Mouse (Mus musculus) adipocyte (in vitro differentiated cells): ENCODE results near the gene Dram1.

ENCODE experiments used
- DNase-seq: peaks from one replicate; pipeline ENCODE4 v3.0.0-alpha.2; 2016; ENCODE audit warnings: low spot score

The Dram1 gene

GRCm38 (mm10) chr10:88349800-88350199 is 29.1 kb downstream of the Dram1 start:
- DNase-seq: no peak

GRCm38 (mm10) chr10:88346454-88347245 is 32.2 kb downstream of the Dram1 start:
- no peak for DNase-seq

DNA sequence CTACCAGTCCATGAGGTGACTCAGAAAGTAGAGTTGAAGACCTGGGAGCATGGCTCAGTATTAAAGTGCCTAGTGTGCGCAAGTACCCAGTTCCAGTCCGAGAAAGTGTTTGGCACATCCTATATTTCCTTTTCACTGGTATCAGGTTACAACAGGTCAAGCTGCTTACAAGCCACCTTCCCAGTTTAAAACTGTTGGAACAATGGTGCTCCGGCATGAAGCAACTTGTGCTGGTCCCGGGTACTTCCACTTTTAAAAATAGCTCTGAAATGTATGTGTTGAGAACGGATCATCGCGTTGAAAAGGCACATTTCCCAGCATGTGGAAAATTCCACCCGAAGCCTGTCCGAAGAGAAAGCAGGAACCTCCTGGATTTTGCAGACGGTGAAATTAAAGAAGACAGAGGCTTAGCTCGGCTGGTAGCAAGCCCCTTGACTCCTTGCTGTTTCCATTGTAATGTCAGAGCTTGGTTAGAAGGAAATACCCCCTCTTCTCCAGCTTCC is 32.9 kb downstream of the Dram1 start:
- DNase-seq: no peak

GRCm38 (mm10) chr10:88341368-88341767 is 37.5 kb downstream of the Dram1 start:
- no peak for DNase-seq

DNA sequence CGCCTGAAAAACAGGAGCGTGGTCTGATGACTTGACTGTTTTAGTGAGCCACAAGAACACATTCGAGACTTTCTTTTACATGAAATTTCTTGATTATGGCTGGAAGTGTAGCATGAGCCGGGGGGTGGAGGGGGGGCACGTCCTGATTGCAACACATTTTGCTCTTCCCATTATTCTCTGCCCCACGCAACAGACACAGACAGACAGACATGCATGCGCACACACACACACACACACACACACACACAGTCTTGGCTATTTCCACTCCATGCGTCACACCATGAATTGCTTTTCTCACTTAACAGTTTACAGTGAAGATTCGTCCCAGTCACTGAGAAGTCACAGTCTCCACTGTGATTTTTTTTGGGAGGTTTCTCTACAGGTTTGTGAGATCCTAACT is 38.2 kb downstream of the Dram1 start:
- no peak for DNase-seq

DNA sequence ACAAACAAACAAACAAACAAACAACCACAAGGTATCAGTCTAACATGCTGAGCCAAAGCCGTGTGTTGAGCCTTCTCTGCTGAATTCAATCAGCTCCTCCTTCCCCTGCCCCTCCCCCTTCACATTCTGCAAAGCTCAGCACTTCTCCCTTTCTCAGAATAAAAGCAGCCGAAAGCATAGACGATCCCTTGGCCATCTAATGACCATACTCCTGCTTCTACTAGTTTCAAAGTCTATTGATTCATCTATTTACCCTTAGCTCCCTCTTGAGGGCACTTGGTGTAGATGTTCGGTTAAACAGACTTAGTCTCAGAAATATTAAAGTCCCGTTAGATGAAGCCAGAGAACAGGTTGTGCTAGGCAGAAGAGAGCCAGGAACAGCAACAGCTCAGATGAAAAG is 48.2 kb downstream of the Dram1 start:
- DNase-seq: peak; percentile 40

GRCm38 (mm10) chr10:88328056-88328450 is 50.8 kb downstream of the Dram1 start:
- DNase-seq: peak; percentile 29

GRCm38 (mm10) chr10:88327160-88328055 is 51.5 kb downstream of the Dram1 start:
- DNase-seq: peak; percentile 77

DNA sequence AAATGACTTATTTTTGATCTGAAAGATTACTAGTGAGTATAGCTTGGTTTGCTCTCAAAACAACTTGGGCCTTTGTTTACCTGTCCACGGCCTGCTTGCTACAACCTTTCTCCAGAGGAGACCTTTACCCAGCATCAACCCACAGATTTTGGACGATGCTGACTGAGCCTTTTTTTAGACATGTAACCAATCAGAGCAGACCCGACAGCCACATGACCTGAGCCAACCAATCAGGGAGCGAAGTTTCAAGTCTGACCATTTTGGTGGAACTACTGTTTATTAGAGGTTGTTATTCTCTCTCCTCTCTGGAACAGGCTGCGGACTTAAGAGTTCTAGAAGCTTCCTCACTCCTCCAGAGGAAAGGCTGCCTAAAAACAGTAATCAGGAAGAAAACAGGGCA is 57.1 kb downstream of the Dram1 start:
- peak; percentile 28 for DNase-seq

DNA sequence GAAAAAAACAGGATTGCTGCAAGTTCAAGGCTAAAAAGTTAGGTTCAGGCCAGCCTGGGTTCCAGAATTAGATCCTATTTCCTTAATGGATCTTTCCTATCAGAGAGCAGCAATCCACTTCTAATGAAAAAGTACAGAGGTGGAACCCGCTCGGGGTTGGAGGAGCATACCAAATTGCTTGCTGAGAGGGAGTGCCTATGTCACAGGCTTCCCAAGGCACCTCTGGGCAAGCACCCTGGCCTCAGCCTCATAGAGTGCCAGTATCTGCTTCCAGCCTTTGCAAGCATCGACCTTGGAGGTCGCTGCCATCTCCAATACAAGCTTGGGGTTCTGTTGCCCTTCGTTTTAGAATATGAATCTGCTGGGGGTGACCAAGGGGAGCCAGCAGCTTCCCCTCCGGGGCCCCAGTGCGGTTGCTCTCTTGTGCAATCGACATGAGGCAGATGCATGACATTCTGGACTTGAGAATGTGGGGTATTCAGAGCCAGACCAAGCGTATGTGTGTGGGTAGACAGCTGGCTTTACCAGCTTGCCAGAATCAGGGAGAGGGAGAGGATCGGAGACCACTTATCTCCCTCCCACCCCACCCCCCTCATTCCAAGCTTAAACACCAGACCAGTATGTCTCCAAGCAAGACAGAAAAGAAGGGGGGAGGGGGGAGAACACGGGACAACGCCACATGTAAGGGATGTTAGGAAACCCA is 58.0 kb downstream of the Dram1 start:
- DNase-seq: no peak

DNA sequence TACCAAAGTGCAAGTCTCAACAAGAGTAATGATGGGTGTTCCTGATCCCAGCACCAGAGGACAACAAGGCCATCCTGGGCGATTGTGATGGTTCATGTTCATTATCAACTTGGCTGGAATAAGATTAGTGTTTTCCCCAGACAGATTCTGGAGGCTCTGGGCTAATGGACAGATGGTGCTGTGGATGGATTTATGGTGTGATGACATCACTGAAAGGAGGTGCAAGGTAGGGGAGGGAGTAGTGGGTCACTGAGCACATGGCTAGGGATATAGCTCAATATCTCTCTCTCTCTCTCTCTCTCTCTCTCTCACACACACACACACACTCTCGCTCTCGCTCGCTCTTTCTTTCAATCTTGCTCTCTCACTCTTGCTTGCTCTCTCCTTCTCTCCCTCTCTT is 60.7 kb downstream of the Dram1 start:
- DNase-seq: no peak

GRCm38 (mm10) chr10:88317151-88317550 is 61.7 kb downstream of the Dram1 start:
- DNase-seq: no peak

GRCm38 (mm10) chr10:88314841-88315240 is 64.0 kb downstream of the Dram1 start:
- no peak for DNase-seq

GRCm38 (mm10) chr10:88309851-88310250 is 69.0 kb downstream of the Dram1 start:
- DNase-seq: no peak

DNA sequence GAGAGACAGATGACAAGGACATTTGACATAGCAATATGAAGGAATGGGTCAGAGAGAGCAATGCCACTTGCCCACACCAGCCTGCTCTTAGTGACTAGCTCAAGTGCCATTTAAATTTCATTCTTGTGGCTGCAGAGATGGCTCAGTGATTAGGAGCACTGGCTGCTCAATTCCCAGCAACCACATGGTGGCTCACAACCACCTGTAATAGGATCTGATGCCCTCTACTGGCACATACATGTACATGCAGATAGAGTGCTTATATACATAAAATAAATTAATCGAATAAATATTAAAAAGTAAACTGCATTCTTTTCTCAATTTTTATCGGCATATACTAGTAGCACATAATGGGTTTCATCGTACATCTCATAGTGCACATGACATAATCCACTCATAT is 72.6 kb downstream of the Dram1 start:
- DNase-seq: no peak

DNA sequence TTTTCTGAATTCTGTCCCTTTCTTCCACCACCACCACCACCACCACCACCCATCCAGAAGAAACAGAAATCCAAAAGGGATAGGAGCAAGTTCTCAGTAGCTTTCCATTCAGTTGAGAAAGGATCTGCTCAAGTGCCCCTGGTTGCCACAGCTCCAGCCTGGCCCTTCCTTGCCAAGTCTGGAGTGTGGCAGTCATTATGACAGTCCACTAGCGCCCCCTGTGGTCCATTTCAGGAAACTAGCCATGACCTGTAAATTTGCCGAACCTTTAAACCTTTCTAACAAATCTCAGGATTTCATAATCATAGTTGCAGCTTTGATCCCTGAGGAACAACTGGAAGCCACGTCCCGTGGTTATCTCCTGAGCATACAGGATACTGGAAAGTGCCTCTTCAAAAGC is 74.6 kb downstream of the Dram1 start:
- peak; percentile 94 for DNase-seq

DNA sequence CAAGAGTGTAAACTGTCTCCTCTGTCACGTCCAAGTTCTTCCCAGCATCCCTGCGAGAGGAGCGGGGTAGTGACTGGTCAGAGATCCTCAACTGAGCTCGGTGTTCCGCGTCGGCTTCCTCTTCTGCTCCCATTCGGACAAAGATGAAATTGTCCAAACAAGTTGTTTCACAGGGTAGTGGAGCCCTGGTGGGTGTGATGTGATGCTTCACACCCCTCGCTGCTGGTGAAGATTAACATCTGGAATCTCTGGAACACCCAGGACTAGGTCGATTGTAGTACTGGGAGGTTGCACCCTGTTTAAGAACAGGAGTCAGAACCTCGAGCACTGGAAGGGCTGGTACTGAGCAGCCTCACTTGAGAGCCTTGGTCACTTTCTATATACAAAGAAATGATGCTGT is 75.8 kb downstream of the Dram1 start:
- DNase-seq: no peak

DNA sequence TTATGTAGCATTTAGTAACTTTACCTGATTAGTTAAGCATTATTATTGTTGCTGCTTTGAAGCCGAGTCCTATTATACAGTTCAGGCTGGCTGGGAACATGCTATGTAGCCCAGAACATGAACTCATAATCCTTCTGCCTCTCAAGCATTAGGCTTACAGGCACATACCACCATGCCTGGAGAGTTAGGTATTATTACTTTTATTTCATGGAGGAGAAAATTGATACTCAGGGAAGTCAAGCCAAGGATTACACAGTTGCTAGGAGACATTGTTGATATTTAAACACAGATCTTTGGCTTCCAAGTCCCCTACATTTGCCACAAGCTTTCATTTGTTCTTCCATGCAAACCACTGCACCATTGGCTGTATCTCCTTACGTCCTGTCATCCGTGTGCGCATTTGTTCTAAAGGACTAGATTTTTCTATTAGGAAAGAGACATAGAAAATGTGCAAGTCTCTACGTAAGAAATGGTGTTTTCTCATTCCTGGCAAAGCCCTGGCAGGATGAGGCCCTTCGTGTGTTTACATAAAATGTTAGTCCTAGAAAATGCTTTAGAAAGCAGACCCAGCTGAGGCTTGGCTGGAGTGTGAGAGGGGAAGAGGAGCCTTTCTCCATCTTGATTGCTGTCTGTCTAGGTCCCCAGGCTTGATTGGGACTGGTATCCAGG is 76.9 kb downstream of the Dram1 start:
- DNase-seq: no peak

DNA sequence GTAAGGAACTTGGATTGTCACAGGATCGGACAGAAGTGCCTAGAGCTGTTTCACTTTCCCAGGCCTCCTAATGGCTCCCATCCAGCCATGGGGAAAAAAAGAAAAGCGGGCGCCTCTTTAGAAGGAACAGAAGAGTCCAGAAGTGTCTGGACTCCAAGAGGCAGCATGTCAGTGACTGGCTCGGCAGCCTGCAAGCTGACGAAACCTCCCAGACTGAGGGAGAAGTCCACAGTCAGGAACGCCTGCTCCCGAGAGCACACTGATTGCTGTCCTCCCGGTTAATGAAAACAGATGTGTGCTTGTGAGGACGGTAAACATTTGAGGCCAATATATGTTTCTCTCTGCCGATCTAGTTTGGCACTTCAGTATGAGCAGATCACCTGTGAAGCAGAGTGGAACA is 81.9 kb downstream of the Dram1 start:
- DNase-seq: peak; percentile 41

DNA sequence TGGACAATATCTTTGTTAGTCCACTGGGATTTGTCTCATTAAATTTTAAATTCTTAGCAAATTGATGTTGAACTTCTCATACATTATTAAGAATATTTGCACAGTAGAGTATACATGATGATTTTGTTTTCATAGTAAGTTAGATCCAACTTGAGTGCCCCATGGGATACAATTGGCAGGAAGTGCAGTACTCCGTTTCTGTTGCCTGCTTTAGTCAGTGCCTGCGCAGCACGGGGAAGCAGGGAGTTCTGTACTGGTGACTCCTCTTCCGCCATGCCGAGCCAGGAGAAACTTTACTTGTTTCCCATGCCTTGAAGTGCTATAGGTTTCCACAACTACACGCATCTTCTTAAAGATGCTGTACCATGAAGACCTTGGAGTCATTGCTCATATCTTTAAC is 83.8 kb downstream of the Dram1 start:
- DNase-seq: no peak

DNA sequence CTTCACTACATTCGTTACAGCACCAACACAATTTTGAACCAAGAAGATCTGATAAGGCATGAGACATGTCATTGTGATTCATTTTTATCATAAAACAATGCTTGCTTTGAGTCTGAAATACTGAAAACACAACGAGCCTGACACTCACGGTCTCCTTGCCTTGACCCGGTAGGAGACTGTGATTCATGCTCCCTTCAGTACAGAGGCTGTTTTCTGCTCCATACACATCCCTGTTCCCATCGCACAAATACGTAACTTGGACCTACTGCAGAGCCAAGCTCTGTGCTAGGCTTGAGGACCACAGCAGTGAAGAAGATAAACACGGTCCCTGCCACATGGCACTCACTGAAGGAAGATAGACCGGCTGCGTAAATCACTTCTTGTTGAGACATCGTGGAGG is 90.8 kb downstream of the Dram1 start:
- no peak for DNase-seq

DNA sequence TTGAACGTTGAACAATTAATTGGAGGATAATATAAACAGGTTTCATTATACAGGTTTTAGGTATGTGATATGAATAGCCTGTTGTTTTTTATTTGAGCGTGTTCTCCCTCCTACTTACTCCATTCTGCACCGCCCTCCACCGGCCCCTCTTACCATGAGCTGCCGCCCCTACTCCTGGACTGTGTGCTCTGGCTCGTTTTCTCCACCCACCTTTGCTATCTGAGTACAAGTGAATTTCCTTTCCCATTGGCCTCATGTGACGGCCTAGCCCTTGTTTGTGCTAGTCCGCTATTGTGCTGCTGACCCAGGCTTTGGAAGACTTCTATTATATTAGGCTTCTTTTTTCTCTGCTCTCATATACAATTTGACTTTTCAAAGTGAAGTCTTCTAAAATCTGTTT is 91.6 kb downstream of the Dram1 start:
- DNase-seq: no peak
